Mouse (Mus musculus): ENCODE data around the gene Synm. TPM values are rescaled to one million over a fixed set of nuclear protein-coding genes. Genes with fewer than 3 reads are reported as not detected.

Gene Synm
- polyA plus RNA-seq, 1 experiment from 2014 or later = 5.1 TPM

GRCm38 (mm10) chr7:67772231-67772630 lies 12.7 kb upstream of the Synm start:
- Histone ChIP-seq H3K36me3 (no peaks in the 10 kb centered on the region), H3K4me3 (no peak overlapping the region), H3K4me1 (peaks cover 6% of the 10 kb centered on the region; the same call in 1 of the 2 replicates), H3K9me3 (no peaks in the 10 kb centered on the region), H3K27me3 (ENCODE audit: insufficient read depth, poor library complexity, severe bottlenecking) (peaks cover 14% of the 10 kb centered on the region), H3K27ac (no peak overlapping the region)
- no peak for DNase-seq (ENCODE audit: low spot score)
- WGBS = 85% methylated on average over 9 of the region's 9 CpGs

GRCm38 (mm10) chr7:67769487-67769886 lies 9.9 kb upstream of the Synm start:
- 90% methylated on average over 5 of the region's 5 CpGs for WGBS
- H3K27me3 ChIP-seq (ENCODE audit: insufficient read depth, poor library complexity, severe bottlenecking) = peaks cover 25% of the 10 kb centered on the region
- no peaks in the 10 kb centered on the region for H3K9me3 ChIP-seq
- H3K27ac ChIP-seq = no peak overlapping the region
- no peak for DNase-seq (ENCODE audit: low spot score)
- no peak overlapping the region for H3K4me3 ChIP-seq
- no peaks in the 10 kb centered on the region for H3K4me1 ChIP-seq
- no peaks in the 10 kb centered on the region for H3K36me3 ChIP-seq

- no peak overlapping the region for H3K27ac ChIP-seq
- H3K27me3 ChIP-seq (ENCODE audit: insufficient read depth, poor library complexity, severe bottlenecking) = peaks cover 30% of the 10 kb centered on the region
- H3K4me3 ChIP-seq = no peak overlapping the region
- WGBS = 84% methylated on average over 3 of the region's 3 CpGs
- no peak for DNase-seq (ENCODE audit: low spot score)
- no peaks in the 10 kb centered on the region for H3K4me1 ChIP-seq
- H3K36me3 ChIP-seq = no peaks in the 10 kb centered on the region
- no peaks in the 10 kb centered on the region for H3K9me3 ChIP-seq
Measured at GRCm38 (mm10) chr7:67768125-67768524, 8.6 kb upstream of the Synm start.

GRCm38 (mm10) chr7:67763625-67764024 lies 4.1 kb upstream of the Synm start:
- Histone ChIP-seq H3K4me3 (no peak overlapping the region), H3K27ac (no peak overlapping the region), H3K4me1 (peaks cover 14% of the 10 kb centered on the region), H3K27me3 (ENCODE audit: insufficient read depth, poor library complexity, severe bottlenecking) (peaks cover 40% of the 10 kb centered on the region), H3K36me3 (no peaks in the 10 kb centered on the region), H3K9me3 (no peaks in the 10 kb centered on the region)
- DNase-seq (ENCODE audit: low spot score) = no peak
- WGBS = 45% methylated on average over 3 of the region's 3 CpGs

GRCm38 (mm10) chr7:67758858-67759628 lies 499 bp downstream of the Synm start:
- H3K9me3 ChIP-seq = no peaks in the 10 kb centered on the region
- WGBS = under 1% methylated on average over 89 of the region's 92 CpGs
- H3K4me1 ChIP-seq = peaks cover 18% of the 10 kb centered on the region
- DNase-seq (ENCODE audit: low spot score) = no peak
- peaks cover 33% of the 10 kb centered on the region for H3K27me3 ChIP-seq (ENCODE audit: insufficient read depth, poor library complexity, severe bottlenecking)
- H3K4me3 ChIP-seq = peak overlapping the region; percentile 74
- peak overlapping the region; percentile 78 for H3K27ac ChIP-seq
- H3K36me3 ChIP-seq = no peaks in the 10 kb centered on the region

GRCm38 (mm10) chr7:67758506-67758857 lies 1.1 kb downstream of the Synm start:
- WGBS = under 1% methylated on average over 19 of the region's 19 CpGs
- H3K9me3 ChIP-seq = no peaks in the 10 kb centered on the region

GRCm38 (mm10) chr7:67756636-67757035 lies 2.9 kb downstream of the Synm start:
- no peak overlapping the region for H3K4me3 ChIP-seq
- 80% methylated on average over 5 of the region's 5 CpGs for WGBS
- H3K27ac ChIP-seq = no peak overlapping the region
- peaks cover 18% of the 10 kb centered on the region for H3K4me1 ChIP-seq
- peaks cover 35% of the 10 kb centered on the region for H3K27me3 ChIP-seq (ENCODE audit: insufficient read depth, poor library complexity, severe bottlenecking)
- H3K36me3 ChIP-seq = no peaks in the 10 kb centered on the region
- no peaks in the 10 kb centered on the region for H3K9me3 ChIP-seq
- DNase-seq (ENCODE audit: low spot score) = no peak

More at GRCm38 (mm10) chr7:67758506-67758857, 1.1 kb downstream of the Synm start:
- Histone ChIP-seq H3K27ac (peak overlapping the region; percentile 78), H3K36me3 (no peaks in the 10 kb centered on the region), H3K27me3 (ENCODE audit: insufficient read depth, poor library complexity, severe bottlenecking) (peaks cover 33% of the 10 kb centered on the region), H3K4me1 (peaks cover 18% of the 10 kb centered on the region), H3K4me3 (peak overlapping the region; percentile 74)
- DNase-seq (ENCODE audit: low spot score) = no peak

- no peak for DNase-seq (ENCODE audit: low spot score)
- peaks cover 35% of the 10 kb centered on the region for H3K27me3 ChIP-seq (ENCODE audit: insufficient read depth, poor library complexity, severe bottlenecking)
- 70% methylated on average over 7 of the region's 7 CpGs for WGBS
- no peak overlapping the region for H3K4me3 ChIP-seq
- no peak overlapping the region for H3K27ac ChIP-seq
- peaks cover 5% of the 10 kb centered on the region; the same call in 1 of the 2 replicates for H3K36me3 ChIP-seq
- peaks cover 18% of the 10 kb centered on the region for H3K4me1 ChIP-seq
- no peaks in the 10 kb centered on the region for H3K9me3 ChIP-seq
Measured at GRCm38 (mm10) chr7:67755366-67755765, 4.2 kb downstream of the Synm start.

- 72% methylated on average over 11 of the region's 11 CpGs for WGBS
- Histone ChIP-seq H3K36me3 (peaks cover 5% of the 10 kb centered on the region; the same call in 1 of the 2 replicates), H3K4me1 (peaks cover 14% of the 10 kb centered on the region), H3K27ac (no peak overlapping the region), H3K27me3 (ENCODE audit: insufficient read depth, poor library complexity, severe bottlenecking) (peaks cover 34% of the 10 kb centered on the region), H3K9me3 (no peaks in the 10 kb centered on the region), H3K4me3 (no peak overlapping the region)
- DNase-seq (ENCODE audit: low spot score) = no peak
Measured at GRCm38 (mm10) chr7:67754606-67755005, 4.9 kb downstream of the Synm start.

GRCm38 (mm10) chr7:67749441-67750239 lies 9.9 kb downstream of the Synm start:
- Histone ChIP-seq H3K36me3 (peaks cover 16% of the 10 kb centered on the region), H3K9me3 (no peaks in the 10 kb centered on the region), H3K27ac (no peak overlapping the region), H3K27me3 (ENCODE audit: insufficient read depth, poor library complexity, severe bottlenecking) (peaks cover 13% of the 10 kb centered on the region; the same call in 1 of the 2 replicates), H3K4me1 (peaks cover 9% of the 10 kb centered on the region; the same call in 1 of the 2 replicates), H3K4me3 (no peak overlapping the region)
- no peak for DNase-seq (ENCODE audit: low spot score)
- 77% methylated on average over 4 of the region's 4 CpGs for WGBS

- H3K9me3 ChIP-seq = no peaks in the 10 kb centered on the region
- WGBS = 84% methylated on average over 4 of the region's 4 CpGs
- H3K4me1 ChIP-seq = peaks cover 9% of the 10 kb centered on the region; the same call in 1 of the 2 replicates
- H3K4me3 ChIP-seq = no peak overlapping the region
- no peak overlapping the region for H3K27ac ChIP-seq
- H3K27me3 ChIP-seq (ENCODE audit: insufficient read depth, poor library complexity, severe bottlenecking) = peaks cover 13% of the 10 kb centered on the region; the same call in 1 of the 2 replicates
- peaks cover 22% of the 10 kb centered on the region for H3K36me3 ChIP-seq
- no peak for DNase-seq (ENCODE audit: low spot score)
Measured at GRCm38 (mm10) chr7:67747731-67748305, 11.7 kb downstream of the Synm start.

GRCm38 (mm10) chr7:67741706-67742105 lies 17.8 kb downstream of the Synm start:
- peak overlapping the region; percentile 71 for H3K27ac ChIP-seq

GRCm38 (mm10) chr7:67740796-67741195 lies 18.7 kb downstream of the Synm start:
- H3K27me3 ChIP-seq (ENCODE audit: insufficient read depth, poor library complexity, severe bottlenecking) = no peaks in the 10 kb centered on the region
- peaks cover 30% of the 10 kb centered on the region for H3K4me1 ChIP-seq
- DNase-seq (ENCODE audit: low spot score) = no peak
- H3K27ac ChIP-seq = peak overlapping the region; percentile 71
- 80% methylated on average over 5 of the region's 5 CpGs for WGBS
- H3K9me3 ChIP-seq = no peaks in the 10 kb centered on the region
- peaks cover 14% of the 10 kb centered on the region for H3K36me3 ChIP-seq
- H3K4me3 ChIP-seq = no peak overlapping the region

More at GRCm38 (mm10) chr7:67741706-67742105, 17.8 kb downstream of the Synm start:
- Histone ChIP-seq H3K4me3 (no peak overlapping the region), H3K9me3 (no peaks in the 10 kb centered on the region), H3K36me3 (peaks cover 14% of the 10 kb centered on the region), H3K4me1 (peaks cover 27% of the 10 kb centered on the region), H3K27me3 (ENCODE audit: insufficient read depth, poor library complexity, severe bottlenecking) (no peaks in the 10 kb centered on the region)
- 42% methylated on average over 7 of the region's 7 CpGs for WGBS
- no peak for DNase-seq (ENCODE audit: low spot score)

Data from heart, embryonic 10.5 days (tissue).